Mouse (Mus musculus) midbrain, embryonic 14.5 days (tissue): ENCODE measurements around the gene Adcy9. TPM values are rescaled to one million over a fixed set of nuclear protein-coding genes. Genes with fewer than 3 reads are reported as not detected.

Experiments used
- ATAC-seq: fragments of 200-750 bp; cut with Nextera tagmentation; 2 replicates; pipeline ENCODE4 v1.8.0; 2017; ENCODE audit warnings: moderate number of reproducible peaks, moderate library complexity; ENCODE audit not compliant: low FRiP score, low TSS enrichment
- DNase-seq: peaks from one replicate; pipeline ENCODE4 v3.0.0-alpha.2; 2015
- H3K27ac ChIP-seq: fragments of 300-500 bp; sonication (generic); replicated peaks from 2 replicates; pipeline ENCODE4 v1.5.1; 2014; ENCODE audit warnings: mild to moderate bottlenecking, low read depth, low read length, moderate library complexity
- H3K27me3 ChIP-seq: fragments of 300-500 bp; sonication (generic); 2 replicates; pipeline ENCODE4 v1.6.1; 2014; ENCODE audit warnings: low read length, control low read depth, mixed read lengths; ENCODE audit not compliant: control insufficient read depth, insufficient read depth
- H3K36me3 ChIP-seq: fragments of 300-500 bp; sonication (generic); 2 replicates; pipeline ENCODE4 v1.6.1; 2014; ENCODE audit warnings: low read length, control low read depth; ENCODE audit not compliant: control insufficient read depth, insufficient read depth
- H3K4me1 ChIP-seq: fragments of 300-500 bp; sonication (generic); 2 replicates; pipeline ENCODE4 v1.6.1; 2014; ENCODE audit warnings: mild to moderate bottlenecking, antibody characterized with exemption, low read length, control low read depth; ENCODE audit not compliant: control insufficient read depth, insufficient read depth
- H3K4me2 ChIP-seq: fragments of 300-500 bp; sonication (generic); 2 replicates; pipeline ENCODE4 v1.6.1; 2014; ENCODE audit warnings: mild to moderate bottlenecking, low read length, moderate library complexity
- H3K4me3 ChIP-seq: fragments of 300-500 bp; sonication (generic); replicated peaks from 2 replicates; pipeline ENCODE4 v1.5.1; 2014; ENCODE audit warnings: low read depth, low read length
- H3K9ac ChIP-seq: fragments of 300-500 bp; sonication (generic); replicated peaks from 2 replicates; pipeline ENCODE4 v1.6.1; 2014; ENCODE audit warnings: mild to moderate bottlenecking, low read length, moderate library complexity
- H3K9me3 ChIP-seq: fragments of 300-500 bp; sonication (generic); 2 replicates; pipeline ENCODE4 v1.6.1; 2016; ENCODE audit warnings: low read length, control low read depth, mixed read lengths; ENCODE audit not compliant: control insufficient read depth
- WGBS: fragments of 180-500 bp; shearing (Covaris S2); extraction: QIAGEN DNeasy Blood & Tissue Kit; methylation state at CpG from one replicate; pipeline ENCODE4 v1.1.7; 2014; 5-methylcytosine and 5-hydroxymethylcytosine counted together
- polyA plus RNA-seq: library from polyadenylated mRNA; unstranded; fragments of >200 nt; fragmentation: Nextera tagmentation; extraction: Ambion mirVana; gene quantifications from 2 replicates; pipeline ENCODE4 v1.2.1, GENCODE M21; 2014

The Adcy9 gene
- polyA plus RNA-seq, 1 experiment from 2014 or later, result 5.3 TPM

DNA sequence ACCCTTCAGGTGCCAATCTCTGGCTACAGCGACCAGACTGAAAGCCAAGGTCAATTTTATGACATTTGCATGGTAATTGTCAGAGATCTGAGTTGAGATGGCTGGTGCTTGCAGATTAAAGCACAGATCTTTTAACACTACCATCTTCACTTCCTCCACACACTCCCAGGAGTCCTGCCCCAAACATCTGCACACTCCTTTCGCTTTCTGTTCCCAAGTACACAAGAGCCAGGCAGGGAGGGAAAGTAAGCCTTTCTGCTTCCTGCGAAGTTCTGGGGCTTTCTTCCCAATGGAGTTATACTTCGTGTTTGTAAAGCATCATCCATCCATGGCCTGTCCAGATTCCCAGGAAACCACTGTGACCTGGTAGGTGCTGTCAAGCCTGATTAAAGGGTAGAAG, 38.8 kb downstream of the Adcy9 start:
- Histone ChIP-seq H3K9me3 (no peaks in the 10 kb centered on the region), H3K27ac (no peak overlapping the region), H3K4me1 (no peaks in the 10 kb centered on the region), H3K4me2 (no peak overlapping the region), H3K36me3 (no peaks in the 10 kb centered on the region), H3K4me3 (no peak overlapping the region), H3K9ac (no peak overlapping the region), H3K27me3 (no peaks in the 10 kb centered on the region)
- WGBS, result 79% methylated on average over 4 of the region's 4 CpGs
- ATAC-seq, result no peak
- no peak for DNase-seq

DNA sequence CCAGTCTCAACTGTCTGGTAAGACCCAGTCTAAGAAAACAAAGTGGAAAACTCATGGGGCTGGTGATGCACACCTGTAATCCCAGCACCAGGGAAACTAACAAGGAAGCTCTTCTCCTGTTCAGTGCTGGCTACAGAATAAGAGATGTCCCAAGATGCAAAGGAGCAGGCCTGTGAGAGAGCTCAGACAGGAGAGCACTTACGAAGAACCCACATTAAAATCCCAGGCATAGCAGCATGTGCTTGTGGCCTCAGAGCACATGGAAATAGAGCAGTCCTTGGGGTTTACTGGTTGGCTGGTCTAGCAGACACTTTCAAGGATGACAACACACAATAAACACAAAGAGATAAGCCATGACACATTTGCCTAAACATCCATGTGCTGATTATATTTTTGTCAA, 41.5 kb downstream of the Adcy9 start:
- H3K9ac ChIP-seq, result no peak overlapping the region
- H3K36me3 ChIP-seq, result no peaks in the 10 kb centered on the region
- WGBS, result 86% methylated on average over 1 of the region's 1 CpGs
- no peak overlapping the region for H3K4me3 ChIP-seq
- H3K4me1 ChIP-seq, result no peaks in the 10 kb centered on the region
- ATAC-seq (no peak), DNase-seq (no peak)
- no peaks in the 10 kb centered on the region for H3K9me3 ChIP-seq
- no peak overlapping the region for H3K27ac ChIP-seq
- H3K27me3 ChIP-seq, result no peaks in the 10 kb centered on the region
- H3K4me2 ChIP-seq, result no peak overlapping the region

DNA sequence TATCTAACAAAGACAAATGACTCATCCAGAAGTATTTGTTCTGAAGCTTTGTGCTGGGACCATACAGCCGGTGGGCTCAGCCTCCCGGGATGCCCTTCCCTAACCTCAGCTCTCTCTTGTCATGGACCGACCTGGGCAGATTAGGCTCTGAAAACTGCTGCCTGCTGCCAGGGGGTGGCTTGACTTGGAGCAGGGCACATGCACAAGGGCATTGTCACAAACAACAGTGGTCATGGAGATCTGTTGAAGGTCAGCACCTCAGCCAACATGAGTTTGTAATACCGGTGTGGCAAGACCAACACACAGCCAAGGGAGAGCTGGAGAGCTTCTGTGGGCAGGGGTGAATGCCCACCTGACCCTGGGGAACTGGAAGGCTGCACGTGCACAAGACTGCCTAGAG, 42.7 kb downstream of the Adcy9 start:
- Histone ChIP-seq H3K36me3 (no peaks in the 10 kb centered on the region), H3K4me1 (no peaks in the 10 kb centered on the region), H3K4me2 (no peak overlapping the region), H3K9me3 (no peaks in the 10 kb centered on the region), H3K9ac (no peak overlapping the region), H3K4me3 (no peak overlapping the region), H3K27me3 (no peaks in the 10 kb centered on the region), H3K27ac (no peak overlapping the region)
- DNase-seq (no peak), ATAC-seq (no peak)
- 82% methylated on average over 5 of the region's 5 CpGs for WGBS

DNA sequence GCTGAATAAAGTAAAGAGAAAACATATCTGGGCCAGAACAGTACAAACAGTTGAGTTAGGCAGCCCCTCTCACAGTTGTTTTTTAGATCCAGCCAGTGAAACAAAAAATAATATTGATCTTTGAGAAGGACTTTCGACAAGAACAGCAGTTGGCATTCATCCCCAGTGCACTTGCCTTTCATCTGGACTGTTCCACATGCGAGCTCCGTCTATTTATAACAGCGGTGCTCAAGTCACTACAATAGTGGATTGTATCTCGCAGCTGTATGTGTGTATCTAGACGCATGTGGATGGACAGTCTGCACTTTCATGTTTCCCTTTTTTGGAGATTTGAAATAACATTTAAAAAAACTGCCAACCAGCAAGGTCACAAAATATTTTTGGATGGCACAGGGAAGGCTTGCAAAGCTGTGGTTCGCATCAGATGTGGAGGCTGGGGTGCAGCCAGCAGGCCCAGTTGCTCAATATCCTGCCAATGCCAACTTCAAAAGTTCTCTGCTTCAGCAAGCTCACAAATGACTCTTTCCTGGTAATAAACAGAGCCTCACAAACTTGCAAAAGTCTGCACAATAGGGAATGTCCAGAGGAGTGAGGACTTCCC, 45.4 kb downstream of the Adcy9 start:
- H3K4me1 ChIP-seq, result no peaks in the 10 kb centered on the region
- no peak overlapping the region for H3K27ac ChIP-seq
- H3K9me3 ChIP-seq, result no peaks in the 10 kb centered on the region
- no peak overlapping the region for H3K9ac ChIP-seq
- no peak overlapping the region for H3K4me2 ChIP-seq
- H3K36me3 ChIP-seq, result no peaks in the 10 kb centered on the region
- DNase-seq (no peak), ATAC-seq (no peak)
- WGBS, result 76% methylated on average over 7 of the region's 7 CpGs
- no peaks in the 10 kb centered on the region for H3K27me3 ChIP-seq
- no peak overlapping the region for H3K4me3 ChIP-seq

GRCm38 (mm10) chr16:4374270-4374669, 46.0 kb downstream of the Adcy9 start:
- H3K36me3 ChIP-seq, result no peaks in the 10 kb centered on the region
- no peak overlapping the region for H3K27ac ChIP-seq
- H3K27me3 ChIP-seq, result no peaks in the 10 kb centered on the region
- H3K4me2 ChIP-seq, result no peak overlapping the region
- H3K4me1 ChIP-seq, result no peaks in the 10 kb centered on the region
- no peak overlapping the region for H3K9ac ChIP-seq
- no peak for DNase-seq
- no peak for ATAC-seq
- no peaks in the 10 kb centered on the region for H3K9me3 ChIP-seq
- WGBS, result 86% methylated on average over 5 of the region's 5 CpGs
- H3K4me3 ChIP-seq, result no peak overlapping the region

- Histone ChIP-seq H3K36me3 (no peaks in the 10 kb centered on the region), H3K9ac (no peak overlapping the region), H3K9me3 (no peaks in the 10 kb centered on the region), H3K4me1 (no peaks in the 10 kb centered on the region), H3K27ac (no peak overlapping the region), H3K27me3 (no peaks in the 10 kb centered on the region), H3K4me3 (no peak overlapping the region), H3K4me2 (no peak overlapping the region)
- 93% methylated on average over 2 of the region's 2 CpGs for WGBS
- DNase-seq (no peak), ATAC-seq (no peak)
Observed at GRCm38 (mm10) chr16:4371039-4371438, 49.3 kb downstream of the Adcy9 start.

- WGBS, result 63% methylated on average over 10 of the region's 10 CpGs
- Histone ChIP-seq H3K4me2 (no peak overlapping the region), H3K27me3 (no peaks in the 10 kb centered on the region), H3K4me3 (no peak overlapping the region), H3K4me1 (no peaks in the 10 kb centered on the region), H3K36me3 (no peaks in the 10 kb centered on the region), H3K27ac (no peak overlapping the region), H3K9me3 (no peaks in the 10 kb centered on the region), H3K9ac (no peak overlapping the region)
- DNase-seq (no peak), ATAC-seq (no peak)
Observed at GRCm38 (mm10) chr16:4370141-4370541, 50.2 kb downstream of the Adcy9 start.

DNA sequence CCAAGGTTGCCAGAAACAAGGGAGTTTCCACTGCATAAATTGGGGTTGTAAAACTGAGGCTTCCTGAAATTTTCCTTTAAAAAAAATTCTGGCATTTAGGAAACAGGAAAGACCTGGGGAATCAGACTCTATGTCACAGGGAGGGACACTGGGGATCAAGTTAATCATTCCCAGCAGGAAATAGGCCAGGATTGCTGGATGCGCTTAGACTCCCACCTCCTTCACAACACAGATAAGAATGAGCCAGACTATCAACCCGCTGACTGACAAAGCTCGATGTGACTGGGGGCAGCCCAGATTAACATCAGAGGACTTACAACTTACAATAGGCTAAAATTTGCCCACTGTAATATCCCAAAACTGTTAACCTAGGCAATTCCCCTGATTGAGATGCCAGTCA, 52.4 kb downstream of the Adcy9 start:
- WGBS, result 33% methylated on average over 3 of the region's 3 CpGs
- H3K4me2 ChIP-seq, result no peak overlapping the region
- no peak overlapping the region for H3K27ac ChIP-seq
- no peak overlapping the region for H3K9ac ChIP-seq
- H3K4me3 ChIP-seq, result no peak overlapping the region
- no peaks in the 10 kb centered on the region for H3K27me3 ChIP-seq
- H3K36me3 ChIP-seq, result no peaks in the 10 kb centered on the region
- ATAC-seq (no peak), DNase-seq (no peak)
- no peaks in the 10 kb centered on the region for H3K4me1 ChIP-seq
- no peaks in the 10 kb centered on the region for H3K9me3 ChIP-seq

GRCm38 (mm10) chr16:4367291-4367690, 53.0 kb downstream of the Adcy9 start:
- no peaks in the 10 kb centered on the region for H3K9me3 ChIP-seq
- no peaks in the 10 kb centered on the region for H3K4me1 ChIP-seq
- H3K27me3 ChIP-seq, result no peaks in the 10 kb centered on the region
- no peak overlapping the region for H3K27ac ChIP-seq
- 76% methylated on average over 1 of the region's 1 CpGs for WGBS
- no peaks in the 10 kb centered on the region for H3K36me3 ChIP-seq
- H3K4me3 ChIP-seq, result no peak overlapping the region
- ATAC-seq (no peak), DNase-seq (no peak)
- no peak overlapping the region for H3K9ac ChIP-seq
- H3K4me2 ChIP-seq, result no peak overlapping the region
